Mouse (Mus musculus) intestine, postnatal 0 days (tissue): ENCODE results near the gene Nme7. TPM values are rescaled to one million over a fixed set of nuclear protein-coding genes. Genes with fewer than 3 reads are reported as not detected.

Source experiments
- ATAC-seq: fragments of 200-750 bp; cut with Nextera tagmentation; 2 replicates; pipeline ENCODE4 v1.8.0; 2017; ENCODE audit warnings: mild to moderate bottlenecking, moderate TSS enrichment, moderate library complexity
- H3K27ac ChIP-seq: fragments of 300-500 bp; sonication (generic); 2 replicates; pipeline ENCODE4 v1.5.1; 2014; ENCODE audit warnings: mild to moderate bottlenecking, low read depth, low read length, moderate library complexity
- H3K27me3 ChIP-seq: fragments of 300-500 bp; sonication (generic); replicated peaks from 2 replicates; pipeline ENCODE4 v1.6.1; 2014; ENCODE audit warnings: low read length, mixed read lengths; ENCODE audit not compliant: control insufficient read depth, insufficient read depth
- H3K36me3 ChIP-seq: fragments of 300-500 bp; sonication (generic); 2 replicates; pipeline ENCODE4 v1.6.1; 2014; ENCODE audit warnings: mild to moderate bottlenecking, moderate library complexity; ENCODE audit not compliant: control insufficient read depth, insufficient read depth
- H3K4me1 ChIP-seq: fragments of 300-500 bp; sonication (generic); replicated peaks from 2 replicates; pipeline ENCODE4 v1.6.1; 2014; ENCODE audit warnings: antibody characterized with exemption, low read length, mixed read lengths; ENCODE audit not compliant: control insufficient read depth, insufficient read depth
- H3K4me2 ChIP-seq: fragments of 300-500 bp; sonication (generic); replicated peaks from 2 replicates; pipeline ENCODE4 v1.6.1; 2014; ENCODE audit warnings: low read depth, mild to moderate bottlenecking, moderate library complexity
- H3K4me3 ChIP-seq: fragments of 300-500 bp; sonication (generic); 2 replicates; pipeline ENCODE4 v1.5.1; 2014; ENCODE audit warnings: low read depth, low read length
- H3K9ac ChIP-seq: fragments of 300-500 bp; sonication (generic); 2 replicates; pipeline ENCODE4 v1.6.1; 2014; ENCODE audit warnings: mild to moderate bottlenecking, low read depth, low read length
- H3K9me3 ChIP-seq: fragments of 300-500 bp; sonication (generic); 2 replicates; pipeline ENCODE4 v1.6.1; 2016; ENCODE audit warnings: mixed run types; ENCODE audit not compliant: control insufficient read depth
- CTCF ChIP-seq: sonication (generic); IDR thresholded peaks from 2 replicates; pipeline ENCODE4 v1.5.1; 2016; ENCODE audit warnings: low read depth, mild to moderate bottlenecking, control low read depth, antibody characterized with exemption, moderate library complexity
- WGBS: fragments of 180-500 bp; shearing (Covaris S2); extraction: QIAGEN DNeasy Blood & Tissue Kit; methylation state at CpG from one replicate; pipeline ENCODE4 v1.1.7; 2014; 5-methylcytosine and 5-hydroxymethylcytosine counted together
- polyA plus RNA-seq: library from polyadenylated mRNA; unstranded; fragments of >200 nt; fragmentation: Nextera tagmentation; extraction: Ambion mirVana; gene quantifications from 2 replicates; pipeline ENCODE4 v1.2.1, GENCODE M21; 2015

Gene Nme7
- polyA plus RNA-seq, 1 experiment from 2014 or later, result 18.0 TPM

DNA sequence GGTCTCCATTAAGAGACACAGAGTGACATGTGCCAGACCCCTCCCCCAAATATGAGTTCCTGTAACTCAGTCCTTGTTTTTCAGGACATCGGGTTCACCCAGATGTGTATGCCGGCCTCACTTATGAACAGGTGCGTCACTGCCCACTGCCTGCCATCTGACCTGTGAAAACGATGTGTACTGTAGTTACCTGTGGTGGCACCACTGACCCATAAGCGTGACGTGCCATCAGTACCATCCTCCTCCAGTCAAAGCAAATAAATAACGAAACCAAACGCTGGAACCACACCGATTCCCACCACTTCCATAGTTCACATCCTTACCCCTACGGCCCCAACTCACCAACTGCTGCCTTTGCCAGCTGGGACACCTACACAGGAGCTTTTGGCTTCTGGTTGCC, 142.6 kb downstream of the Nme7 start:
- H3K4me3 ChIP-seq, result no peak overlapping the region
- peaks cover 61% of the 10 kb centered on the region for H3K36me3 ChIP-seq
- no peaks in the 10 kb centered on the region for H3K9me3 ChIP-seq
- H3K27me3 ChIP-seq, result no peaks in the 10 kb centered on the region
- 90% methylated on average over 10 of the region's 10 CpGs for WGBS
- H3K4me2 ChIP-seq, result no peak overlapping the region
- no peak overlapping the region for H3K9ac ChIP-seq
- TF ChIP-seq CTCF, result no peak
- no peak overlapping the region for H3K27ac ChIP-seq
- peaks cover 7% of the 10 kb centered on the region; the same call in 1 of the 2 replicates for H3K4me1 ChIP-seq
- no peak for ATAC-seq

DNA sequence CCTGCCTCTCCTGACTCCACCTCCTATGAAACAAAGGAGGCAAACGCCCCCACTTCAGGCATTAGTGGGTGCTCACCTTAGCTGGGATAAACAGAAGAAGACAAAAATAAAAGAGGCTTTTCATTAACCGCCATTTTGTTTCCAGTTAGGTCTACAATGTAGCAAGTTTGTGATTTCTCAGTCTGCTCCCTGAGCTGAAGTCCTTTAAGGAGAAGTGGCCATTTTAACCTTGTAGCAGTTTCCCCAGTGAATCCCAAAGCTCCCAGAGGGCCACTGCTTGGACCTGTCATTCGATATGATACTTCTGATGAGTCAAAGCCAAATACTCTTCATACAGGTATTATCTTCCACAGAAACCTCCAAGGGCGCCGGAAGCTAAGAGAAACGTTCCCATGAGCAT, 143.6 kb downstream of the Nme7 start:
- Histone ChIP-seq H3K27me3 (no peaks in the 10 kb centered on the region), H3K4me2 (no peak overlapping the region), H3K4me1 (peaks cover 11% of the 10 kb centered on the region; the same call in 1 of the 2 replicates), H3K9ac (no peak overlapping the region), H3K4me3 (no peak overlapping the region), H3K27ac (no peak overlapping the region), H3K9me3 (no peaks in the 10 kb centered on the region), H3K36me3 (peaks cover 61% of the 10 kb centered on the region)
- no peak for TF ChIP-seq CTCF
- ATAC-seq, result no peak
- whole genome bisulfite sequencing, result 85% methylated on average over 6 of the region's 6 CpGs

DNA sequence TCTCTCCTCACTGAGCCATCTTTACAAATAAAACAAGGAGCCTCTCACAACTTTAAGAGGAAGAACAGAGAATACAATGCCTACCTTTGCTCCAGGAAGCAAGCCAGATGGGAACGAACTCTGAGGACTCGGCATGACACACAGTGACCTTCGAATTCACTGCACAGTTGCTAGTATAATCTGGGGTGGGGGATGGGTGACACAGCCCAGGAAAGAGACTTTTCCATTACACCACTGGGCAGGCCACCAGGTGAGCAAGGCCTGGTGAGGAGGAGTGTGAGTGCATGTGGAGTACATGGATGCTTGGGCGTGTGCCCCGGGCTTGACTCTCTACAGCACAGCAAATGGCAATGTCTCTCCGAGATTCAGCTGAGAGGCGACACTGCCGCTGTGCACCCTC, 145.7 kb downstream of the Nme7 start:
- peak; percentile 48 for ATAC-seq
- WGBS, result 62% methylated on average over 8 of the region's 8 CpGs
- Histone ChIP-seq H3K4me1 (peaks cover 12% of the 10 kb centered on the region; the same call in 1 of the 2 replicates), H3K9me3 (no peaks in the 10 kb centered on the region), H3K27ac (peak overlapping the region; percentile 74), H3K4me3 (no peak overlapping the region), H3K9ac (peak overlapping the region; percentile 22; the same call in 1 of the 2 replicates), H3K4me2 (no peak overlapping the region), H3K27me3 (no peaks in the 10 kb centered on the region), H3K36me3 (peaks cover 61% of the 10 kb centered on the region)
- no peak for TF ChIP-seq CTCF

DNA sequence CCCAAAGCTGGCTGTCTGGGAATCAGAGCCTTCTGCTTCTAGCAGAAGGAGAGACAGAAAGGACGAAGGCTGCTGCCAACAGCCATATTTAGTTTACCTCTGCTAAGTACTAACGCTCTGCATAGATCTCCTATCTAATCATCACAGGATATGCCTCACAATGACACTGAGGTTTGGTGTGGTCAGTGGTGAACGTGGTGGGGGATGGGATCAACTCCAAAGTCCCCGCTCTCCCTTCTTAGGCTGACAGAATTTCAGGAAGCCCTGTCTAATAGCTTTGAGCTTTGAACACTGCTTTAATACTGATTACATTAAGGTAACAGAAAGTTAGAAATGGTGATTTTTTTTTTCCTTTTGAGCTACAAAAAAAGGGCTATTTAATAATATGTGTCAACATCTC, 146.3 kb downstream of the Nme7 start:
- H3K4me1 ChIP-seq, result peaks cover 12% of the 10 kb centered on the region; the same call in 1 of the 2 replicates
- no peaks in the 10 kb centered on the region for H3K27me3 ChIP-seq
- H3K9me3 ChIP-seq, result no peaks in the 10 kb centered on the region
- peaks cover 64% of the 10 kb centered on the region for H3K36me3 ChIP-seq
- no peak for ATAC-seq
- no peak overlapping the region for H3K9ac ChIP-seq
- peak overlapping the region; percentile 74 for H3K27ac ChIP-seq
- WGBS, result 54% methylated on average over 4 of the region's 4 CpGs
- H3K4me3 ChIP-seq, result no peak overlapping the region
- no peak for TF ChIP-seq CTCF
- 0 out of 2 replicates have a peak overlapping the region, but pooled peaks have one; percentile 1 for H3K4me2 ChIP-seq

DNA sequence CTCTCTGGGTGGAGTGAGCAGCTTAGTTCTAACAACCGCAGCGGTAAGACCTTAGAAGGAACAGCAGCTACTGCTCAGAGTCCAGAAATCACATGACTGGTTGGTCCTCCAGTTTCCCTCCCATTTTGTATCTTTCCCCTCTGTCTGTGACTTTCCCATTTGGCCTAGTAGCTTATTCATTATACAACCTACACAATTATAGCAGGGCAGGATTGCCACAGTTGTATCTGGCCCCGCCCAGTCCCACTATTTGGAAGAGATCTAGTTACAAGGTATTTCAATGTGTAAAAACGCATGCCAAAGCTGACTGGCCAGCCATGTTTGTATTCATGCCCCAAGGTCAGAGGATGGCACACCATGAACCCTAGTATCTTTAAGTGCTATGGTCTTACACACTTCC, 146.7 kb downstream of the Nme7 start:
- Histone ChIP-seq H3K36me3 (peaks cover 64% of the 10 kb centered on the region), H3K4me3 (no peak overlapping the region), H3K27ac (no peak overlapping the region; the same call in 1 of the 2 replicates), H3K27me3 (no peaks in the 10 kb centered on the region), H3K9ac (no peak overlapping the region), H3K4me1 (peaks cover 12% of the 10 kb centered on the region; the same call in 1 of the 2 replicates), H3K4me2 (0 out of 2 replicates have a peak overlapping the region, but pooled peaks have one; percentile 1), H3K9me3 (no peaks in the 10 kb centered on the region)
- TF ChIP-seq CTCF, result no peak
- WGBS, result 35% methylated on average over 4 of the region's 4 CpGs
- ATAC-seq, result peak; percentile 13; the same call in 1 of the 2 replicates

DNA sequence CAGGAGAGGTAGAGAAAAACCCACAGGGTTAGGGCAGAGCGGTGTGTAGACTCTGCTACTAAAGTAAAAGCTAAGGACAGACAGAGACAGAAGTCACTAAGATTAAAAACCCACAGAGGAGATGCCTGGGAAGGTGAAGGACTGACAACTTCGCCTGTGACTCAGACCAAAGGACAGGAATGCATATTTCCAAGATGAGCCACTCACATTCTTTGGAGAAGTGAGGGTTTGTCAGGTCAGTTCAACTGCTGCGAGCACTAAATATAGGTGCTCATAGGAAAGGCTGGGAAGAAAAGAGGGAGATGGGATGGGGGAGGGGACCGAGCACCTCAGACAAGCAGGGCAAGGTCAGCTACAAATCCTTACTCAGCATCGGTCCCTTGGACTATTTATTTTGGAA, 147.4 kb downstream of the Nme7 start:
- H3K9ac ChIP-seq, result no peak overlapping the region
- ATAC-seq, result no peak
- WGBS, result 82% methylated on average over 5 of the region's 5 CpGs
- no peak for TF ChIP-seq CTCF
- no peak overlapping the region for H3K4me3 ChIP-seq
- H3K4me1 ChIP-seq, result peaks cover 12% of the 10 kb centered on the region; the same call in 1 of the 2 replicates
- H3K4me2 ChIP-seq, result no peak overlapping the region
- H3K9me3 ChIP-seq, result no peaks in the 10 kb centered on the region
- no peaks in the 10 kb centered on the region for H3K27me3 ChIP-seq
- peaks cover 64% of the 10 kb centered on the region for H3K36me3 ChIP-seq
- H3K27ac ChIP-seq, result no peak overlapping the region
